Mouse (Mus musculus) heart, embryonic 12.5 days (tissue): ENCODE results near the gene Il12rb1. TPM values are rescaled to one million over a fixed set of nuclear protein-coding genes. Genes with fewer than 3 reads are reported as not detected.

Experiments
- ATAC-seq: fragments of 200-750 bp; cut with Nextera tagmentation; 2 replicates; pipeline ENCODE4 v1.8.0; 2017; ENCODE audit warnings: moderate TSS enrichment, moderate library complexity; ENCODE audit not compliant: insufficient number of reproducible peaks, low FRiP score
- H3K27ac ChIP-seq: fragments of 300-500 bp; sonication (generic); 2 replicates; pipeline ENCODE4 v1.5.1; 2016; ENCODE audit warnings: mild to moderate bottlenecking, moderate library complexity; ENCODE audit not compliant: poor library complexity, severe bottlenecking
- H3K27me3 ChIP-seq: fragments of 300-500 bp; sonication (generic); replicated peaks from 2 replicates; pipeline ENCODE4 v1.6.1; 2016; ENCODE audit warnings: mild to moderate bottlenecking, moderate library complexity
- H3K36me3 ChIP-seq: fragments of 300-500 bp; sonication (generic); 2 replicates; pipeline ENCODE4 v1.6.1; 2016; ENCODE audit warnings: mild to moderate bottlenecking, moderate library complexity
- H3K4me1 ChIP-seq: fragments of 300-500 bp; sonication (generic); replicated peaks from 2 replicates; pipeline ENCODE4 v1.6.1; 2016; ENCODE audit warnings: mild to moderate bottlenecking
- H3K4me2 ChIP-seq: fragments of 300-500 bp; sonication (generic); 2 replicates; pipeline ENCODE4 v1.6.1; 2016; ENCODE audit warnings: mild to moderate bottlenecking, moderate library complexity
- H3K4me3 ChIP-seq: fragments of 300-500 bp; sonication (generic); 2 replicates; pipeline ENCODE4 v1.5.1; 2016; ENCODE audit warnings: mild to moderate bottlenecking
- H3K9ac ChIP-seq: fragments of 300-500 bp; sonication (generic); 2 replicates; pipeline ENCODE4 v1.6.1; 2016; ENCODE audit warnings: mild to moderate bottlenecking, moderate library complexity
- H3K9me3 ChIP-seq: fragments of 300-500 bp; sonication (generic); replicated peaks from 2 replicates; pipeline ENCODE4 v1.6.1; 2016; ENCODE audit warnings: mild to moderate bottlenecking, moderate library complexity
- WGBS: fragments of 180-500 bp; shearing (Covaris S2); methylation state at CpG from one replicate; pipeline ENCODE4 v1.1.7; 2016; 5-methylcytosine and 5-hydroxymethylcytosine counted together
- polyA plus RNA-seq: library from polyadenylated mRNA; unstranded; fragments of >200 nt; fragmentation: Nextera tagmentation; extraction: Ambion mirVana; gene quantifications from 2 replicates; pipeline ENCODE4 v1.2.1, GENCODE M21; 2016

Il12rb1 gene
- polyA plus RNA-seq, 1 experiment from 2014 or later = not detected

GRCm38 (mm10) chr8:70790846-70791245 lies 17.4 kb upstream of the Il12rb1 start:
- H3K27ac ChIP-seq = no peak overlapping the region
- peaks cover 51% of the 10 kb centered on the region for H3K4me1 ChIP-seq
- ATAC-seq = no peak

GRCm38 (mm10) chr8:70791294-70791701 lies 17.0 kb upstream of the Il12rb1 start:
- peaks cover 17% of the 10 kb centered on the region; the same call in 1 of the 2 replicates for H3K36me3 ChIP-seq
- H3K4me1 ChIP-seq = peaks cover 51% of the 10 kb centered on the region
- no peak overlapping the region for H3K27ac ChIP-seq
- 69% methylated on average over 7 of the region's 7 CpGs for WGBS
- peak overlapping the region; percentile 78 for H3K4me2 ChIP-seq
- H3K9me3 ChIP-seq = no peaks in the 10 kb centered on the region
- peaks cover 29% of the 10 kb centered on the region for H3K27me3 ChIP-seq
- peak overlapping the region; percentile 66 for H3K4me3 ChIP-seq
- H3K9ac ChIP-seq = peak overlapping the region; percentile 79; the same call in 1 of the 2 replicates
- no peak for ATAC-seq

More at GRCm38 (mm10) chr8:70790846-70791245, 17.4 kb upstream of the Il12rb1 start:
- H3K4me2 ChIP-seq = peak overlapping the region; percentile 78
- H3K9ac ChIP-seq = peak overlapping the region; percentile 79; the same call in 1 of the 2 replicates
- H3K36me3 ChIP-seq = peaks cover 21% of the 10 kb centered on the region
- H3K9me3 ChIP-seq = no peaks in the 10 kb centered on the region
- H3K4me3 ChIP-seq = no peak overlapping the region
- WGBS = 61% methylated on average over 8 of the region's 8 CpGs
- peaks cover 24% of the 10 kb centered on the region for H3K27me3 ChIP-seq

GRCm38 (mm10) chr8:70791975-70792691 lies 16.1 kb upstream of the Il12rb1 start:
- WGBS = 5% methylated on average over 58 of the region's 58 CpGs
- peaks cover 57% of the 10 kb centered on the region for H3K4me1 ChIP-seq
- peak overlapping the region; percentile 79 for H3K9ac ChIP-seq
- H3K9me3 ChIP-seq = no peaks in the 10 kb centered on the region
- no peak overlapping the region for H3K27ac ChIP-seq
- H3K36me3 ChIP-seq = 0 out of 2 replicates have a peak, but pooled peaks cover 9% of the 10 kb centered on the region
- peak overlapping the region; percentile 66 for H3K4me3 ChIP-seq
- ATAC-seq = peak; percentile 85
- peaks cover 32% of the 10 kb centered on the region for H3K27me3 ChIP-seq
- peak overlapping the region; percentile 78 for H3K4me2 ChIP-seq

GRCm38 (mm10) chr8:70792700-70793099 lies 15.5 kb upstream of the Il12rb1 start:
- peak; percentile 19 for ATAC-seq
- H3K27me3 ChIP-seq = peaks cover 35% of the 10 kb centered on the region
- no peaks in the 10 kb centered on the region for H3K9me3 ChIP-seq
- H3K4me1 ChIP-seq = peaks cover 59% of the 10 kb centered on the region
- peak overlapping the region; percentile 79; the same call in 1 of the 2 replicates for H3K9ac ChIP-seq
- 0 out of 2 replicates have a peak, but pooled peaks cover 5% of the 10 kb centered on the region for H3K36me3 ChIP-seq
- H3K27ac ChIP-seq = no peak overlapping the region
- WGBS = under 1% methylated on average over 20 of the region's 20 CpGs
- H3K4me3 ChIP-seq = peak overlapping the region; percentile 66
- peak overlapping the region; percentile 78 for H3K4me2 ChIP-seq

GRCm38 (mm10) chr8:70794215-70794614 lies 14.0 kb upstream of the Il12rb1 start:
- Histone ChIP-seq H3K4me1 (peaks cover 50% of the 10 kb centered on the region), H3K27ac (no peak overlapping the region), H3K4me2 (no peak overlapping the region), H3K27me3 (peaks cover 50% of the 10 kb centered on the region), H3K9me3 (no peaks in the 10 kb centered on the region), H3K36me3 (no peaks in the 10 kb centered on the region), H3K4me3 (no peak overlapping the region), H3K9ac (no peak overlapping the region)
- no peak for ATAC-seq
- WGBS = 77% methylated on average over 2 of the region's 2 CpGs

- Histone ChIP-seq H3K4me2 (no peak overlapping the region), H3K9me3 (no peaks in the 10 kb centered on the region), H3K9ac (no peak overlapping the region), H3K27me3 (peaks cover 61% of the 10 kb centered on the region), H3K27ac (no peak overlapping the region), H3K4me3 (no peak overlapping the region), H3K4me1 (peaks cover 40% of the 10 kb centered on the region), H3K36me3 (no peaks in the 10 kb centered on the region)
- ATAC-seq = no peak
- 72% methylated on average over 2 of the region's 2 CpGs for WGBS
These were observed 12.9 kb upstream of the Il12rb1 start for GRCm38 (mm10) chr8:70795370-70795769.

- peak overlapping the region; percentile 89 for H3K4me2 ChIP-seq
- 2% methylated on average over 54 of the region's 54 CpGs for WGBS
- no peaks in the 10 kb centered on the region for H3K36me3 ChIP-seq
- no peak overlapping the region for H3K27ac ChIP-seq
- peak overlapping the region; percentile 56 for H3K4me3 ChIP-seq
- no peaks in the 10 kb centered on the region for H3K9me3 ChIP-seq
- H3K4me1 ChIP-seq = peaks cover 28% of the 10 kb centered on the region
- H3K9ac ChIP-seq = peak overlapping the region; percentile 68
- H3K27me3 ChIP-seq = peaks cover 73% of the 10 kb centered on the region
- ATAC-seq = no peak
These were observed 11.7 kb upstream of the Il12rb1 start for GRCm38 (mm10) chr8:70796403-70797080.

DNA sequence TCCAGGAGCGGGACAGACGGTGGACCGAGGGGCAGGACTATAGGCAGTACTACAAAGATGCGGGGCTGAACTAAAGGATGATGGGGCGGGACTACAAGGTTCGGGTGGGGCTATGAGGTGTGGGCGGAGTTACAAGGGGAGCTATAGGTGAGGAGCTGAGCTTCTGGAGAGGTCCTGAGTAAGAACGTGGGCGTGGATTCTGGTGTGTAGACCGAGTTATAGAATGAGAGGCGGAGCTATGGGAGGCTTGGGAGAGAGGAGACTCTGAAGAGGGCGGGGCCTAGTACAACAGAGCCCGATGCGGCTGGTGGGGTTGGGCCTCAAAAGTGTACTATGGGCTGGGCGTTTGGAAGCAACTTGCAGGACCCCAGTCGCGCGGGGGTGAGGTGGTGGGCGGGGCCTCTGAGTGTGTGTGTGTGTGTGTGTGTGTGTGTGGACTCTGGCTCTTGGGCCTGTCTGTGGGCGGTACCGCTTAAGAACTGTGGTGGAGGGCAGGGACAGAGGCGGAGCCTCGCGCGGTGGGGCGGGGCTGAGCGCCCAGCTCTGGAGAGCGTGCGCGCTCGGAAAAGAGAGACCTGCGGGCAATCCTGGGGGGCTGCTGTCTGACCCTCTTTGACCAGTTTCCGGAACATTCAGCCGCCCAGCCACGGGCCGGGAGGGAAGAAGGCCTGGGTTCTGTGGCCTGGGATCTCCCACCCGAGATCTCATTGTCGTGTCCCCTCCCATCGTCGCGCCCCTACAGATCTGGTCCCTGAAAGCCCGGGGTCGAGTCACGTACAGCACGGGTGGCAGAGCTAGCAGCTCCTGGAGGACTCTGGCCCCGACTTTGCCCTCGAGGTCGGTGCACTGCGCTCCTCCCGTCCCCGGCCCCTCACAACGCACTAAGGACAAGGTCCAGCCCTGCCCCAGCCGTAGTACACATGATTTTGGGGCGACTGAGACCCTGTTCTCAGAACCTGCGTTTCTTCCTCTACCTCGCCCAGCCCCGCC lies 10.9 kb upstream of the Il12rb1 start:
- peak; percentile 88 for ATAC-seq
- H3K9ac ChIP-seq = peak overlapping the region; percentile 68

DNA sequence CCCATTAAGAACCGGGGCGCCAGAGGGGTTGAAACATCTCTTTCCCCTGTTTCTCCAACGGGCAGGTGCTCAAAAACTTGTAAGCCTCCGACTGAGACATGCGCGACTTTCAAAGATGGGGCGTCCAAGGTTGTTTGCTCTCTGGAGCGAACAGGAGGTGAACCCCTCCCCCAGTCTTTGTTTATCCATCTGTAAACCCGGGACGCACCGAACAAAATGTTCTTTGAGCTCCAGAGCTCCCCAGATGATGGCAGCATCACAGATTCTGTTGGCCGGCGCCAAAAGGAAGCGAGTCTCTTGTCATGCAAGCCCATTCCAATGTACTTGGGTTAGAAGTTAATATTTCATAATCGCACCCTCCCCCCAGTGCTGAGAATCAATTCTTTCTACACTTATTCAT lies 10.0 kb upstream of the Il12rb1 start:
- H3K4me2 ChIP-seq = peak overlapping the region; percentile 89
- no peaks in the 10 kb centered on the region for H3K36me3 ChIP-seq
- no peaks in the 10 kb centered on the region for H3K9me3 ChIP-seq
- ATAC-seq = no peak
- H3K4me3 ChIP-seq = peak overlapping the region; percentile 56
- H3K4me1 ChIP-seq = peaks cover 13% of the 10 kb centered on the region
- WGBS = 14% methylated on average over 15 of the region's 15 CpGs
- H3K27me3 ChIP-seq = peaks cover 87% of the 10 kb centered on the region
- H3K27ac ChIP-seq = no peak overlapping the region
- no peak overlapping the region for H3K9ac ChIP-seq

More for the DNA sequence above, 10.9 kb upstream of the Il12rb1 start:
- Histone ChIP-seq H3K4me3 (peak overlapping the region; percentile 56), H3K4me2 (peak overlapping the region; percentile 89), H3K4me1 (peaks cover 22% of the 10 kb centered on the region), H3K27ac (no peak overlapping the region), H3K27me3 (peaks cover 81% of the 10 kb centered on the region), H3K36me3 (no peaks in the 10 kb centered on the region), H3K9me3 (no peaks in the 10 kb centered on the region)
- WGBS = under 1% methylated on average over 57 of the region's 57 CpGs

DNA sequence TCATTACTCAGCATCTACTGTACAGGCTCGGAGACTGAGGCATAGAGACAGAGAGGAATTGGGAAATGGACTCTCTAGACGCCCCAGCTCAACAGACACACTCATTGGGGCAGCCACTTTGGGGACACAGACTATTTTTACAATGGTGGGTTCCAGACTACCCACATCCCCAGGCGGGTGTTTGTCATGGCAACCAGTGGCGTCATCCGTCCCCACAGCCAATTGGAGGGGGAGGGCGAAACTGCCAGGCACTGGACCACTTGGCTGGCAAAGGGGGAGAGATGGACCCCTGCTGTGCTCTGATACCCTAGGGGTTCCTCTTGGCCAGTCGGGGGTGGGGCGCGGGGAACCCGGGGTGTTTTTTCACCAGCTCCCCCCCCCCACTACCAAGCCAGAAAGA lies 7.6 kb upstream of the Il12rb1 start:
- peaks cover 80% of the 10 kb centered on the region for H3K27me3 ChIP-seq
- H3K4me3 ChIP-seq = no peak overlapping the region
- H3K4me1 ChIP-seq = peaks cover 25% of the 10 kb centered on the region
- ATAC-seq = no peak
- no peaks in the 10 kb centered on the region for H3K36me3 ChIP-seq
- no peak overlapping the region for H3K9ac ChIP-seq
- H3K4me2 ChIP-seq = no peak overlapping the region
- no peaks in the 10 kb centered on the region for H3K9me3 ChIP-seq
- WGBS = 47% methylated on average over 10 of the region's 10 CpGs
- H3K27ac ChIP-seq = no peak overlapping the region
